Mouse (Mus musculus) myocyte (in vitro differentiated cells): ENCODE data around the gene Gm21992. TPM values are rescaled to one million over a fixed set of nuclear protein-coding genes. Genes with fewer than 3 reads are reported as not detected.
A peak's percentile ranks its signal among the peaks of the same experiment; 100 is the strongest.

Experiments
- H3K27me3 ChIP-seq: one replicate; pipeline ENCODE4 v1.6.1; 2011; ENCODE audit not compliant: control insufficient read depth, insufficient read depth, insufficient read length
- H3K36me3 ChIP-seq: one replicate; pipeline ENCODE4 v1.6.1; 2011; ENCODE audit not compliant: control insufficient read depth, insufficient read depth
- H3K4me2 ChIP-seq: one replicate; pipeline ENCODE4 v1.6.1; 2011; ENCODE audit warnings: low read depth, control low read depth
- H3K4me3 ChIP-seq: one replicate; pipeline ENCODE4 v1.5.1; 2011; ENCODE audit warnings: mild to moderate bottlenecking, control low read depth, moderate library complexity
- H3K79me2 ChIP-seq: one replicate; pipeline ENCODE4 v1.6.1; 2011; ENCODE audit not compliant: control insufficient read depth, insufficient read depth
- H3ac ChIP-seq: one replicate; pipeline ENCODE4 v1.6.1; 2011; ENCODE audit not compliant: control insufficient read depth, insufficient read length
- E2F4 ChIP-seq: IDR thresholded peaks from one replicate; pipeline ENCODE4 v1.6.1; 2011; ENCODE audit warnings: mild to moderate bottlenecking, control low read depth, moderate library complexity; ENCODE audit not compliant: insufficient read depth
- MAX ChIP-seq: IDR thresholded peaks from one replicate; pipeline ENCODE4 v1.6.1; 2011; ENCODE audit warnings: low read depth, mild to moderate bottlenecking, control low read depth
- MYOD1 ChIP-seq, 3 experiments: IDR thresholded peaks; one replicate each; pipeline ENCODE4 v1.6.1; 2011; ENCODE audit warnings: control low read depth in 2 of 3, low read depth in 2 of 3, mild to moderate bottlenecking in 2 of 3, moderate library complexity in 1 of 3; ENCODE audit not compliant: insufficient read length in 2 of 3, control insufficient read depth in 1 of 3
- MYOG ChIP-seq, 3 experiments: IDR thresholded peaks; one replicate each; pipeline ENCODE4 v1.6.1; 2011; ENCODE audit warnings: control low read depth in 2 of 3, low read depth in 2 of 3, mild to moderate bottlenecking in 2 of 3; ENCODE audit not compliant: insufficient read length in 2 of 3, control insufficient read depth in 1 of 3, insufficient read depth in 1 of 3
- POLR2A ChIP-seq: IDR thresholded peaks from one replicate; pipeline ENCODE4 v1.6.1; 2011; ENCODE audit warnings: low read depth, mild to moderate bottlenecking, control low read depth, moderate library complexity; ENCODE audit not compliant: insufficient read length
- POLR2AphosphoS2 ChIP-seq: IDR thresholded peaks from one replicate; pipeline ENCODE4 v1.6.1; 2011; ENCODE audit warnings: low read depth, control low read depth; ENCODE audit not compliant: insufficient read length
- REST ChIP-seq: IDR thresholded peaks from one replicate; pipeline ENCODE4 v1.6.1; 2011; ENCODE audit warnings: mild to moderate bottlenecking, control low read depth, moderate library complexity; ENCODE audit not compliant: insufficient read depth, insufficient read length
- SRF ChIP-seq: IDR thresholded peaks from one replicate; pipeline ENCODE4 v1.6.1; 2011; ENCODE audit warnings: low read depth; ENCODE audit not compliant: control insufficient read depth, insufficient read length
- TCF12 ChIP-seq: IDR thresholded peaks from one replicate; pipeline ENCODE4 v1.6.1; 2011; ENCODE audit warnings: mild to moderate bottlenecking, control low read depth; ENCODE audit not compliant: poor library complexity, insufficient read depth, severe bottlenecking
- TCF3 ChIP-seq: IDR thresholded peaks from one replicate; pipeline ENCODE4 v1.6.1; 2011; ENCODE audit warnings: low read depth, control low read depth; ENCODE audit not compliant: insufficient read length
- polyA plus RNA-seq: library from polyadenylated mRNA; unstranded; fragments of >200 nt; fragmentation: generic; extraction: Trizol; gene quantifications from one replicate; pipeline ENCODE4 v1.2.1, GENCODE M21; 2012; ENCODE audit warnings: missing spikeins

Gene Gm21992
- polyA plus RNA-seq, 1 experiment, result 8.1 TPM

DNA sequence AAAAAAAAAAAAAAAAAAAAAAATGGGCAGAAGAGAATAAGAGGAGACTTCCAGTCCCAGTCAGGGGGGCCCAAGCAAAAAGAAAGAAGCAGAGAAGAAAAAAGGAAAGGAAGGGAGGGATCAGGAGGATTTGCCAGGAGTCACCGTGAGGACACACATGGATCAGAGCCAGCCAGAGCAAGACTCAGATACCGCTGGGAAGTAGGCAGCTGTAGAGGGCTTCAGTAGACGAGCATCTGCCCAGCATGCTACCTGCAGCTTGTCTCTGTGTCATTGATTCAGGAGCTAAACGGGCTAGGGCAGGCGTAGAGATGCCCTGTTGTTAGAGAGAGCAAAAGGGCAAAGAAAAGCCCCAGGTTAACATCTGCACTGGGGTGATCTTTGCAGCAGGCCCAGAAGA, 38.9 kb upstream of the Gm21992 start:
- Histone ChIP-seq H3ac (no peak overlapping the region), H3K27me3 (peaks cover 37% of the 10 kb centered on the region), H3K4me3 (no peak overlapping the region), H3K36me3 (no peaks in the 10 kb centered on the region), H3K79me2 (no peaks in the 10 kb centered on the region), H3K4me2 (no peak overlapping the region)
- TF ChIP-seq MYOD1 (IDR thresholded peaks at IDR 0.05; ENCODE audit: control insufficient read depth in 1 of 3, insufficient read length in 2 of 3, low read depth in 2 of 3) (no peak), POLR2A (no peak), MAX (no peak)

DNA sequence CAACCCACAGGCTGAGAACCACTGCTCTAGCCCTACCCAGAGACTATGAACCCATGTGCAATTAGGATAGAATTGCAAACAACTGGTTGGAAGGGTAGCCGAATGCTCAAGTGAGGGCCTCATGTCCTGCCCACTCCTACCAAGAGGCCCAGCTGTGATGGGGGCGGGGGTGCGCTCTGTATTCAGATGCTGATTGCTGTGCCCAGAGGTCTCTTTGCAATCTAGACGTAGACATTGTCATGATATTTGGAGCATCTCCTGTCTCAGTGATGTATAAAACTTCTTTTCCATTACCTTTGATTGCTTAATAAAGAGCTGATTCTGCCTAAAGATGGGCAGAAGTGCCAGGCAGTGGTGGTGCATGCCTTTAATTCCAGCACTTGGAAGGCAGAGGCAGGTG, 38.4 kb upstream of the Gm21992 start:
- no peaks in the 10 kb centered on the region for H3K79me2 ChIP-seq
- H3K4me3 ChIP-seq, result no peak overlapping the region
- TF ChIP-seq TCF12, result no peak
- TF ChIP-seq REST, result no peak
- TF ChIP-seq TCF3, result no peak
- no peak for TF ChIP-seq SRF
- TF ChIP-seq MAX, result no peak
- H3K4me2 ChIP-seq, result no peak overlapping the region
- no peaks in the 10 kb centered on the region for H3K36me3 ChIP-seq
- no peak overlapping the region for H3ac ChIP-seq
- peaks cover 38% of the 10 kb centered on the region for H3K27me3 ChIP-seq

DNA sequence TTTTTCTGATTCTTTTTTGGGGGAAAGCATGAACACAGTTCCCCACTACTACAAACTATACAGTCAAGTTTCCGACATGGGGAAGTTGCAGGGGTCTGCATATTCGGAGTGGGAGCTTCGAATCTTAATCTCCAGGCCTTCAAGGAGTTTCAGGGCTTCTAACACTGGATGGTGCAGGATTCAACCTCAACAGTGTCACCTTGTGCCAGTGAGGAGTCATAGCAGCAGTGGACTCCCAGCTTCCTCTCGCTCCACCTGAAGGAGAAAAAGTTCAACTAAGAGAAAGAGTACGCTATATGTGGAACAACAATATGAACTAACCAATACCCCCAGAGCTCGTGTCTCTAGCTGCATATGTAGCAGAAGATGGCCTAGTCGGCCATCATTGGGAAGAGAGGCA, 36.1 kb upstream of the Gm21992 start:
- no peaks in the 10 kb centered on the region for H3K79me2 ChIP-seq
- no peak for TF ChIP-seq POLR2A
- no peak for TF ChIP-seq MYOG (IDR thresholded peaks at IDR 0.05; ENCODE audit: control insufficient read depth in 1 of 3, insufficient read depth in 1 of 3, insufficient read length in 2 of 3, low read depth in 2 of 3)
- no peak for TF ChIP-seq POLR2AphosphoS2
- no peak for TF ChIP-seq SRF
- TF ChIP-seq TCF3, result no peak
- no peak overlapping the region for H3K4me3 ChIP-seq
- peaks cover 37% of the 10 kb centered on the region for H3K27me3 ChIP-seq
- no peak overlapping the region for H3K4me2 ChIP-seq
- H3ac ChIP-seq, result no peak overlapping the region
- no peaks in the 10 kb centered on the region for H3K36me3 ChIP-seq

DNA sequence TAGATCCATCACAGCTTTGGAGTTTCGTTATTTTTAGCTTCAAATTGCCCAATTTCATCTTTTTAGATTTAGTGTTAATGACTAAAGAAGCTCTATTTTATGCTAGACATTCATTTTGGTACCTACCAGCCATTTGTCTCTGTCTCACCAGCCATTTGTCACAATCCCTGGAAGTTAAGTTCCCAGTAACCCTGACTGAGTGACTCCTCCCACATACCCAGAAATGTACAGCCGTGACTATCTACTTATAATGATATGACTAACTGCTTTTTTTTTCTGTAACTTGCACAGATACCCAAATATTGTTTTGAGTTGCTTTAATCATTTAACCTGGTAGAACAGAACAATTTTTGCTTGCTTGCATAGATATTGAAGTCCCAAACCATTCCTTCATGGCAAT, 34.4 kb upstream of the Gm21992 start:
- Histone ChIP-seq H3K79me2 (no peaks in the 10 kb centered on the region), H3K4me3 (no peak overlapping the region), H3K4me2 (no peak overlapping the region), H3K36me3 (no peaks in the 10 kb centered on the region), H3K27me3 (peaks cover 46% of the 10 kb centered on the region), H3ac (no peak overlapping the region)
- TF ChIP-seq POLR2A (no peak), TCF3 (no peak), SRF (no peak), E2F4 (no peak)

DNA sequence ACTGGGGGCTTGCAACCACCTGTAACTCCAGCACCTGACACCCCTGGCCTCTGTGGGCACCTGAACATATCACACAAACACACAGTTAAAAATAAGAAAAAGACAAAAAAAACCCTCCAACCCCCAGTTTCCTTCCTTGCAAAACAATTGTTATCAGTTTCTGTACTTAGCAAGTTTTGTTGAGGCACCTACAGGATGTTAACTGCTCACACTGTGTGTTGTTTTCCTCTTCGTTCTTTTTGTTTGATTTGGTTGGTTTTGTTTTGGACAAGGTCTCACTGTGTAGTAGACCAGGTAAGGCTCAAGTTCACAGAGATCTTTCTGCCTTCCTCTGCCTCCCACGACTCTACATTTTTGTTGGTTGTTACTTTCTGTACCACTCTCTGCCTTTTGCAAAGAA, 31.2 kb upstream of the Gm21992 start:
- Histone ChIP-seq H3ac (no peak overlapping the region), H3K27me3 (peaks cover 35% of the 10 kb centered on the region), H3K4me2 (no peak overlapping the region), H3K79me2 (no peaks in the 10 kb centered on the region), H3K36me3 (no peaks in the 10 kb centered on the region), H3K4me3 (no peak overlapping the region)
- no peak for TF ChIP-seq SRF
- no peak for TF ChIP-seq MAX
- no peak for TF ChIP-seq POLR2AphosphoS2

DNA sequence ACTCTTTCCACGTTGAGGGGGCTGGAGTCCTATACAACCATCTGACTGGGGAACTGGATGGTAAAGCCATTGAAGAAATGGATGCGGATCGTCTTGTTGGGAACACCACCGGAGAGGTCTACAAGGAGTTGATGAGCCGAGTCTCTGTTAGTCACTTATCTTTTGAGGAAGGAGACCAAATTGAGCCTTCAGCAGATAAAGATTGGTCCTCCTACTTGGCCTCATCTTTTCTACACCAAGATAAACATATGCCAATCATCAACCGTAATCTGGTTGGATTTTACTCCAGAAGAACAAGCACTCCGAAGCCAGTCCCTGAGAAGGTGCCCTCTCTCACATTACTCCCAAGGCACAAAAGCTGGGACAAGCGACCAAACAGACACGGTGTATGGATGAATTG, 29.4 kb upstream of the Gm21992 start:
- no peaks in the 10 kb centered on the region for H3K79me2 ChIP-seq
- no peak overlapping the region for H3K4me3 ChIP-seq
- H3ac ChIP-seq, result no peak overlapping the region
- peaks cover 35% of the 10 kb centered on the region for H3K27me3 ChIP-seq
- H3K36me3 ChIP-seq, result no peaks in the 10 kb centered on the region
- TF ChIP-seq REST (no peak), MYOG (IDR thresholded peaks at IDR 0.05; ENCODE audit: control insufficient read depth in 1 of 3, insufficient read depth in 1 of 3, insufficient read length in 2 of 3, low read depth in 2 of 3) (no peak), SRF (no peak), TCF3 (no peak), POLR2A (no peak)
- H3K4me2 ChIP-seq, result no peak overlapping the region

DNA sequence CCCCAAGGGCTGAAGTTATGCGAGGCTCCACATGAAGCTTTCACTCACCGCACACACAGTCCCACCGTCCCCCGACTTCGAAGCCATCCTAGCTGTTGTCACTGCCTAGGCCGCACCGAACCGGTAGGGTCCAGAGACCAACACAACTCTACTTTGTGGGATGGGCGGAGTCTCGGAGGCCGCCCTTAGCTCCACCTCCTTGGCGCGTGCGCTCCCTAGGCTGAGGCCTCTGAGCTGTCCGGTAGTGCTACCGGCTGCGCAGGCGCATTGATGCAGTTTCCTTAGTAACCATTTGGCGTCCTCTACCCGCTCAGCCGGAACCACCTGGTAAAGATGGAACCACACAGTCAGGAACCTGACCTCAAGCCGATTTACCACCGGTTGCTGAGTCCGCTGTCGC, 27.7 kb upstream of the Gm21992 start, which contains the start of the genes Ccs and Ccdc87:
TSS of gene Ccs (minus strand) at position 184 of the 400 bp plus-strand sequence.
TSS of gene Ccdc87 (plus strand) at position 218 of the 400 bp plus-strand sequence.
- Histone ChIP-seq H3K27me3 (peaks cover 26% of the 10 kb centered on the region), H3K36me3 (no peaks in the 10 kb centered on the region), H3ac (peak within 1 kb of the TSS; percentile 44), H3K4me2 (peak within 1 kb of the TSS; percentile 72), H3K79me2 (no peaks in the 10 kb centered on the region), H3K4me3 (peak within 1 kb of the TSS; percentile 38)
- TF ChIP-seq E2F4 (no peak), REST (no peak), POLR2AphosphoS2 (peak; percentile 86), TCF3 (no peak), POLR2A (peak; percentile 90), TCF12 (no peak), MYOD1 (IDR thresholded peaks at IDR 0.05; ENCODE audit: control insufficient read depth in 1 of 3, insufficient read length in 2 of 3, low read depth in 2 of 3) (no peak)
